Mouse (Mus musculus): ENCODE results near the gene 4930578C19Rik. TPM values are rescaled to one million over a fixed set of nuclear protein-coding genes. Genes with fewer than 3 reads are reported as not detected.
"Not testable (repeated sequence)": the region's sequence is repeated elsewhere in the genome, so short reads cannot be mapped to it uniquely, and the experiment has no call there.

4930578C19Rik gene
- total RNA-seq (2017), result not detected in 2 replicates

GRCm38 (mm10) chrX:18461198-18461601, at the start of gene 4930578C19Rik:
Gene 4930578C19Rik (minus strand): TSS chrX:18461397.
- peak; percentile 73 for ATAC-seq (replicated peaks; ENCODE audit: low read depth, poor library complexity, severe bottlenecking)

- peak; percentile 79 for ATAC-seq (replicated peaks; ENCODE audit: low read depth, poor library complexity, severe bottlenecking)
Measured at GRCm38 (mm10) chrX:18467690-18468089, 6.5 kb upstream of the 4930578C19Rik start.

- ATAC-seq (replicated peaks; ENCODE audit: low read depth, poor library complexity, severe bottlenecking), result no peak
Measured at GRCm38 (mm10) chrX:18462879-18463278, 1.7 kb upstream of the 4930578C19Rik start.

GRCm38 (mm10) chrX:18451559-18451958, 9.6 kb downstream of the 4930578C19Rik start:
- ATAC-seq (replicated peaks; ENCODE audit: low read depth, poor library complexity, severe bottlenecking), result no peak

GRCm38 (mm10) chrX:18442066-18442465, 19.1 kb downstream of the 4930578C19Rik start:
- peak; percentile 68 for ATAC-seq (replicated peaks; ENCODE audit: low read depth, poor library complexity, severe bottlenecking)

GRCm38 (mm10) chrX:18425451-18425850, 35.7 kb downstream of the 4930578C19Rik start:
- no peak for ATAC-seq (replicated peaks; ENCODE audit: low read depth, poor library complexity, severe bottlenecking)

GRCm38 (mm10) chrX:18423206-18423605, 38.0 kb downstream of the 4930578C19Rik start:
- ATAC-seq (replicated peaks; ENCODE audit: low read depth, poor library complexity, severe bottlenecking), result no peak

- ATAC-seq (replicated peaks; ENCODE audit: low read depth, poor library complexity, severe bottlenecking), result no peak
Measured at GRCm38 (mm10) chrX:18420161-18420784, 40.9 kb downstream of the 4930578C19Rik start.

- no peak for ATAC-seq (replicated peaks; ENCODE audit: low read depth, poor library complexity, severe bottlenecking)
Measured at GRCm38 (mm10) chrX:18418977-18419376, 42.2 kb downstream of the 4930578C19Rik start.

GRCm38 (mm10) chrX:18414560-18414959, 46.6 kb downstream of the 4930578C19Rik start:
- no peak for ATAC-seq (replicated peaks; ENCODE audit: low read depth, poor library complexity, severe bottlenecking)

- no peak for ATAC-seq (replicated peaks; ENCODE audit: low read depth, poor library complexity, severe bottlenecking)
Measured at GRCm38 (mm10) chrX:18411071-18411840, 49.9 kb downstream of the 4930578C19Rik start.

GRCm38 (mm10) chrX:18409598-18409997, 51.6 kb downstream of the 4930578C19Rik start:
- no peak for ATAC-seq (replicated peaks; ENCODE audit: low read depth, poor library complexity, severe bottlenecking)

- no peak for ATAC-seq (replicated peaks; ENCODE audit: low read depth, poor library complexity, severe bottlenecking)
Measured at GRCm38 (mm10) chrX:18402296-18402695, 58.9 kb downstream of the 4930578C19Rik start.

GRCm38 (mm10) chrX:18396700-18397099, 64.5 kb downstream of the 4930578C19Rik start:
- no peak for ATAC-seq (replicated peaks; ENCODE audit: low read depth, poor library complexity, severe bottlenecking)

- ATAC-seq (replicated peaks; ENCODE audit: low read depth, poor library complexity, severe bottlenecking), result not testable (repeated sequence)
Measured at GRCm38 (mm10) chrX:18384181-18384580, 77.0 kb downstream of the 4930578C19Rik start.

Measured in common myeloid progenitor, adult 5-6 weeks (primary cell).